Mouse (Mus musculus) megakaryocyte, embryonic 14.5 days (primary cell): ENCODE measurements around the gene Vstm5. TPM values are rescaled to one million over a fixed set of nuclear protein-coding genes. Genes with fewer than 3 reads are reported as not detected.
A peak's percentile ranks its signal among the peaks of the same experiment; 100 is the strongest.
"Not testable (repeated sequence)": the region's sequence is repeated elsewhere in the genome, so short reads cannot be mapped to it uniquely, and the experiment has no call there.

Experiments
- H3K27me3 ChIP-seq: replicated peaks from 2 replicates; pipeline ENCODE3; 2012; ENCODE audit warnings: inconsistent platforms
- H3K36me3 ChIP-seq: replicated peaks from 2 replicates; pipeline ENCODE3; 2012; ENCODE audit warnings: low read length, inconsistent platforms, mixed read lengths
- H3K4me1 ChIP-seq: 2 replicates; pipeline ENCODE4 v1.6.1; 2012; ENCODE audit warnings: inconsistent platforms
- H3K4me3 ChIP-seq: replicated peaks from 2 replicates; pipeline ENCODE3; 2012; ENCODE audit warnings: moderate library complexity, mild to moderate bottlenecking, inconsistent platforms
- H3K9me3 ChIP-seq: 2 replicates; pipeline ENCODE4 v1.6.1; 2012; ENCODE audit warnings: inconsistent platforms
- FLI1 ChIP-seq: IDR thresholded peaks from 2 replicates; pipeline ENCODE4 v1.6.1; 2012; ENCODE audit warnings: low read length, inconsistent platforms, mixed read lengths
- GATA1 ChIP-seq: IDR thresholded peaks from 3 replicates; pipeline ENCODE4 v1.6.1; 2012; ENCODE audit warnings: mixed read lengths, low read length, inconsistent platforms, borderline replicate concordance
- polyA plus RNA-seq: library from polyadenylated mRNA; stranded (reverse); fragments of >175 nt; gene quantifications from 2 replicates; pipeline ENCODE4 v1.2.3, GENCODE M21; 2012; ENCODE audit warnings: low replicate concordance; ENCODE audit not compliant: insufficient read depth

Gene Vstm5
- polyA plus RNA-seq = not detected in 2 replicates

GRCm38 (mm10) chr9:15239042-15239925, at the start of gene Vstm5:
Vstm5 (plus strand) TSS chr9:15239045.
- Histone ChIP-seq H3K4me3 (peak within 1 kb of the TSS; percentile 92), H3K27me3 (peaks cover 46% of the 10 kb centered on the region), H3K4me1 (peaks cover 53% of the 10 kb centered on the region), H3K9me3 (no peaks in the 10 kb centered on the region; the same call in 1 of the 2 replicates), H3K36me3 (no peaks in the 10 kb centered on the region)
- TF ChIP-seq GATA1 (no peak), FLI1 (no peak)

GRCm38 (mm10) chr9:15194806-15195205, 44.0 kb upstream of the Vstm5 start:
- not testable (repeated sequence) for H3K27me3 ChIP-seq, H3K36me3 ChIP-seq, H3K4me1 ChIP-seq, H3K4me3 ChIP-seq, H3K9me3 ChIP-seq

- Histone ChIP-seq H3K9me3 (peaks cover 3% of the 10 kb centered on the region; the same call in 1 of the 2 replicates), H3K27me3 (peaks cover 23% of the 10 kb centered on the region), H3K4me3 (no peak overlapping the region), H3K4me1 (peaks cover 15% of the 10 kb centered on the region), H3K36me3 (no peaks in the 10 kb centered on the region)
- TF ChIP-seq GATA1 = no peak
- TF ChIP-seq FLI1 = no peak
These were observed 32.2 kb upstream of the Vstm5 start for GRCm38 (mm10) chr9:15206631-15207030.

- Histone ChIP-seq H3K36me3 (no peaks in the 10 kb centered on the region), H3K4me1 (peaks cover 24% of the 10 kb centered on the region), H3K4me3 (no peak overlapping the region), H3K9me3 (no peaks in the 10 kb centered on the region), H3K27me3 (peaks cover 23% of the 10 kb centered on the region)
- no peak for TF ChIP-seq GATA1
- TF ChIP-seq FLI1 = no peak
These were observed 29.5 kb upstream of the Vstm5 start for GRCm38 (mm10) chr9:15209320-15209719.

- no peaks in the 10 kb centered on the region for H3K36me3 ChIP-seq
- no peaks in the 10 kb centered on the region for H3K9me3 ChIP-seq
- H3K27me3 ChIP-seq = peaks cover 18% of the 10 kb centered on the region
- no peak for TF ChIP-seq GATA1
- no peak for TF ChIP-seq FLI1
- H3K4me1 ChIP-seq = peaks cover 33% of the 10 kb centered on the region
- no peak overlapping the region for H3K4me3 ChIP-seq
These were observed 27.0 kb upstream of the Vstm5 start for GRCm38 (mm10) chr9:15211876-15212275.

- H3K27me3 ChIP-seq = peaks cover 14% of the 10 kb centered on the region
- peaks cover 29% of the 10 kb centered on the region for H3K4me1 ChIP-seq
- no peaks in the 10 kb centered on the region for H3K36me3 ChIP-seq
- H3K9me3 ChIP-seq = no peaks in the 10 kb centered on the region
- H3K4me3 ChIP-seq = no peak overlapping the region
- TF ChIP-seq FLI1 (no peak), GATA1 (no peak)
These were observed 25.1 kb upstream of the Vstm5 start for GRCm38 (mm10) chr9:15213695-15214094.

GRCm38 (mm10) chr9:15224912-15225311, 13.9 kb upstream of the Vstm5 start:
- TF ChIP-seq FLI1 = no peak
- no peak for TF ChIP-seq GATA1
- peaks cover 4% of the 10 kb centered on the region for H3K27me3 ChIP-seq
- no peaks in the 10 kb centered on the region for H3K4me1 ChIP-seq
- peaks cover 46% of the 10 kb centered on the region for H3K9me3 ChIP-seq
- no peaks in the 10 kb centered on the region for H3K36me3 ChIP-seq
- H3K4me3 ChIP-seq = no peak overlapping the region

- H3K27me3 ChIP-seq = peaks cover 22% of the 10 kb centered on the region
- H3K4me1 ChIP-seq = peaks cover 14% of the 10 kb centered on the region
- H3K4me3 ChIP-seq = no peak overlapping the region
- H3K36me3 ChIP-seq = no peaks in the 10 kb centered on the region
- H3K9me3 ChIP-seq = peaks cover 40% of the 10 kb centered on the region
- TF ChIP-seq FLI1 = no peak
- TF ChIP-seq GATA1 = no peak
These were observed 6.4 kb upstream of the Vstm5 start for GRCm38 (mm10) chr9:15232445-15232844.

- peaks cover 33% of the 10 kb centered on the region for H3K27me3 ChIP-seq
- peaks cover 31% of the 10 kb centered on the region for H3K9me3 ChIP-seq
- peaks cover 26% of the 10 kb centered on the region for H3K4me1 ChIP-seq
- no peaks in the 10 kb centered on the region for H3K36me3 ChIP-seq
- no peak overlapping the region for H3K4me3 ChIP-seq
- TF ChIP-seq GATA1 = no peak
These were observed 5.2 kb upstream of the Vstm5 start for GRCm38 (mm10) chr9:15233604-15234003.

GRCm38 (mm10) chr9:15235986-15236385, 2.9 kb upstream of the Vstm5 start:
- Histone ChIP-seq H3K27me3 (peaks cover 42% of the 10 kb centered on the region), H3K4me1 (peaks cover 49% of the 10 kb centered on the region), H3K4me3 (no peak overlapping the region), H3K9me3 (peaks cover 19% of the 10 kb centered on the region), H3K36me3 (no peaks in the 10 kb centered on the region)
- no peak for TF ChIP-seq GATA1
- no peak for TF ChIP-seq FLI1
